Mouse (Mus musculus) limb, embryonic 14.5 days (tissue): ENCODE data around the gene Cdc7. TPM values are rescaled to one million over a fixed set of nuclear protein-coding genes. Genes with fewer than 3 reads are reported as not detected.
A peak's percentile ranks its signal among the peaks of the same experiment; 100 is the strongest.

Experiments
- ATAC-seq: fragments of 200-750 bp; cut with Nextera tagmentation; 2 replicates; pipeline ENCODE4 v1.8.0; 2017; ENCODE audit warnings: low read depth, moderate number of reproducible peaks, moderate TSS enrichment; ENCODE audit not compliant: low FRiP score
- DNase-seq: peaks from one replicate; pipeline ENCODE4 v3.0.0-alpha.2; 2015; ENCODE audit warnings: low spot score
- H3K27ac ChIP-seq: fragments of 300-500 bp; sonication (generic); replicated peaks from 2 replicates; pipeline ENCODE4 v1.5.1; 2014; ENCODE audit warnings: low read depth, mild to moderate bottlenecking, low read length, moderate library complexity, mixed read lengths
- H3K27me3 ChIP-seq: fragments of 300-500 bp; sonication (generic); 2 replicates; pipeline ENCODE4 v1.6.1; 2014; ENCODE audit warnings: low read length, mixed read lengths; ENCODE audit not compliant: control insufficient read depth, insufficient read depth
- H3K36me3 ChIP-seq: fragments of 300-500 bp; sonication (generic); 2 replicates; pipeline ENCODE4 v1.6.1; 2014; ENCODE audit warnings: mild to moderate bottlenecking, low read length, moderate library complexity, mixed read lengths; ENCODE audit not compliant: control insufficient read depth, insufficient read depth
- H3K4me1 ChIP-seq: fragments of 300-500 bp; sonication (generic); 2 replicates; pipeline ENCODE4 v1.6.1; 2014; ENCODE audit warnings: antibody characterized with exemption, low read length, mixed read lengths; ENCODE audit not compliant: control insufficient read depth, insufficient read depth
- H3K4me2 ChIP-seq: fragments of 300-500 bp; sonication (generic); replicated peaks from 2 replicates; pipeline ENCODE4 v1.6.1; 2014; ENCODE audit warnings: low read depth, mild to moderate bottlenecking, low read length, moderate library complexity; ENCODE audit not compliant: severe bottlenecking
- H3K4me3 ChIP-seq: fragments of 300-500 bp; sonication (generic); replicated peaks from 2 replicates; pipeline ENCODE4 v1.5.1; 2014; ENCODE audit warnings: low read length
- H3K9ac ChIP-seq: fragments of 300-500 bp; sonication (generic); 2 replicates; pipeline ENCODE4 v1.6.1; 2014; ENCODE audit warnings: mild to moderate bottlenecking, low read depth, low read length, moderate library complexity; ENCODE audit not compliant: severe bottlenecking
- H3K9me3 ChIP-seq: fragments of 300-500 bp; sonication (generic); 2 replicates; pipeline ENCODE4 v1.6.1; 2016; ENCODE audit warnings: low read length; ENCODE audit not compliant: control insufficient read depth
- POLR2A ChIP-seq: fragments of 200-500 bp; IDR thresholded peaks from 2 replicates; pipeline ENCODE4 v1.8.0; 2012; ENCODE audit warnings: inconsistent platforms, mild to moderate bottlenecking, moderate library complexity, borderline replicate concordance; ENCODE audit not compliant: insufficient read depth, insufficient read length; ENCODE audit errors: extremely low read depth
- WGBS: fragments of 180-500 bp; shearing (Covaris S2); extraction: QIAGEN DNeasy Blood & Tissue Kit; methylation state at CpG from one replicate; pipeline ENCODE4 v1.1.7; 2014; 5-methylcytosine and 5-hydroxymethylcytosine counted together
- polyA plus RNA-seq, 2 experiments: library from polyadenylated mRNA; depleted of rRNA in 1 of 2; stranded (reverse) in 1 of 2; unstranded in 1 of 2; fragments of >200 nt; fragmentation: Nextera tagmentation in 1 of 2; extraction: Ambion mirVana in 1 of 2; gene quantifications; 2 replicates each; pipeline versions ENCODE4 v1.2.1 to v1.2.3; 2012 to 2014

The Cdc7 gene
- polyA plus RNA-seq, 2 experiments: 39.8 to 65.8 TPM

- no peak for TF ChIP-seq POLR2A
- no peak overlapping the region for H3K9ac ChIP-seq
- H3K4me1 ChIP-seq: peaks cover 29% of the 10 kb centered on the region
- no peak for ATAC-seq
- no peaks in the 10 kb centered on the region for H3K27me3 ChIP-seq
- 83% methylated on average over 14 of the region's 14 CpGs for WGBS
- no peak overlapping the region for H3K4me3 ChIP-seq
- DNase-seq: no peak
- no peaks in the 10 kb centered on the region for H3K9me3 ChIP-seq
- no peak overlapping the region for H3K27ac ChIP-seq
- H3K4me2 ChIP-seq: no peak overlapping the region
- H3K36me3 ChIP-seq: no peaks in the 10 kb centered on the region
Observed at GRCm38 (mm10) chr5:107021291-107022063, 57.4 kb downstream of the Cdc7 start.

DNA sequence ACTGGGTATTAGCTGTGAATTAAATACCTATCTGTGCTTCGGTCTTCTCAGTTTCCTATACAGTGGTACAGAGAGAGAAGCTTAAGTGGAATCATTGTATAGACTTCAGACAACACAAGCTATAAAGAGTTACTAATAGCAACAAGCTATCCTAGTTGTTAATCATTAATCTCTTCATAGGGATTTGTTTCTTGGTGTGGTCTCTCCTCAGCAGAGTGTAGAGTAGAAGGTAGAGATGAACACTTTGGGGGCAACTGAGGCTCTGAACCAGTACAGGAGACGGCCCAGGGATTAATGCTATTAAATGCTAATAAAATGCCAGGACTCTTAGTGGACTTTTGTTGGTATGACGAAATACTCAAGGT is 57.9 kb downstream of the Cdc7 start:
- no peak for ATAC-seq

DNA sequence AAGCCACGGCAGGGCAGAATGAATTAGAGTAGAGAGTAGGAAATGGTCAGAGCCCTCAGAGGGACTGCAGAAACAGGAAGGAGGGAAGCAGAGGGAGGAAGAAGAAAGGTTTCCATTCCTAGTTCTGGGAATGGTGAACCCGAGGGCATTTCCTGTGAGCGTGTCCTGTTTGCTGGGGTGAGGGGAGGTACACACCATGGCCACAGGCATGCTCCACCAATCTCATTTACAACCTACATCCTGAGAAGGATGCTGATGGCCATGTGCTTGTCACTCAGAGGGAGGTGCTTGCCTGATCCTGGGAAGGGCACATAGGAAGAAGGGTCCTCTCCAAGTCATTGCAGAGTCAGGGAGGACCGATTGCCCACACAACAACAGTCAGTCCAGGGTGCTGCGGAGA is 59.8 kb downstream of the Cdc7 start:
- WGBS: 34% methylated on average over 5 of the region's 5 CpGs
- Histone ChIP-seq H3K27ac (no peak overlapping the region), H3K9me3 (no peaks in the 10 kb centered on the region), H3K9ac (no peak overlapping the region), H3K4me2 (no peak overlapping the region), H3K27me3 (no peaks in the 10 kb centered on the region), H3K4me1 (peaks cover 29% of the 10 kb centered on the region), H3K4me3 (no peak overlapping the region), H3K36me3 (no peaks in the 10 kb centered on the region)
- DNase-seq (no peak), ATAC-seq (peak; percentile 4; the same call in 1 of the 2 replicates)
- no peak for TF ChIP-seq POLR2A

More for the DNA sequence above, 57.9 kb downstream of the Cdc7 start:
- H3K4me2 ChIP-seq: no peak overlapping the region
- H3K4me1 ChIP-seq: peaks cover 29% of the 10 kb centered on the region
- TF ChIP-seq POLR2A: no peak
- 87% methylated on average over 3 of the region's 3 CpGs for WGBS
- H3K9me3 ChIP-seq: no peaks in the 10 kb centered on the region
- no peaks in the 10 kb centered on the region for H3K27me3 ChIP-seq
- no peak overlapping the region for H3K4me3 ChIP-seq
- H3K27ac ChIP-seq: no peak overlapping the region
- no peak for DNase-seq
- H3K36me3 ChIP-seq: no peaks in the 10 kb centered on the region
- H3K9ac ChIP-seq: no peak overlapping the region

- no peak overlapping the region for H3K4me2 ChIP-seq
- H3K4me1 ChIP-seq: peaks cover 25% of the 10 kb centered on the region
- no peaks in the 10 kb centered on the region for H3K9me3 ChIP-seq
- H3K4me3 ChIP-seq: no peak overlapping the region
- no peak for ATAC-seq
- H3K9ac ChIP-seq: no peak overlapping the region
- H3K27me3 ChIP-seq: no peaks in the 10 kb centered on the region
- no peak for TF ChIP-seq POLR2A
- H3K36me3 ChIP-seq: no peaks in the 10 kb centered on the region
- 51% methylated on average over 5 of the region's 5 CpGs for WGBS
- H3K27ac ChIP-seq: no peak overlapping the region
- no peak for DNase-seq
Observed at GRCm38 (mm10) chr5:107025371-107025770, 61.2 kb downstream of the Cdc7 start.

GRCm38 (mm10) chr5:107025809-107026208 is 61.7 kb downstream of the Cdc7 start:
- no peak for ATAC-seq
- WGBS: 51% methylated on average over 8 of the region's 8 CpGs
- Histone ChIP-seq H3K9me3 (no peaks in the 10 kb centered on the region), H3K4me2 (no peak overlapping the region), H3K27ac (no peak overlapping the region), H3K27me3 (no peaks in the 10 kb centered on the region), H3K9ac (no peak overlapping the region), H3K36me3 (no peaks in the 10 kb centered on the region), H3K4me1 (peaks cover 21% of the 10 kb centered on the region), H3K4me3 (no peak overlapping the region)
- no peak for DNase-seq
- TF ChIP-seq POLR2A: no peak
